Mouse (Mus musculus): Measurements from ENCODE around the gene Ntn5. TPM values are rescaled to one million over a fixed set of nuclear protein-coding genes. Genes with fewer than 3 reads are reported as not detected.
A peak's percentile ranks its signal among the peaks of the same experiment; 100 is the strongest.

Ntn5 gene
- total and polyA plus RNA-seq, 2 experiments from 2014 or later, result 0.80 to 0.94 TPM

DNA sequence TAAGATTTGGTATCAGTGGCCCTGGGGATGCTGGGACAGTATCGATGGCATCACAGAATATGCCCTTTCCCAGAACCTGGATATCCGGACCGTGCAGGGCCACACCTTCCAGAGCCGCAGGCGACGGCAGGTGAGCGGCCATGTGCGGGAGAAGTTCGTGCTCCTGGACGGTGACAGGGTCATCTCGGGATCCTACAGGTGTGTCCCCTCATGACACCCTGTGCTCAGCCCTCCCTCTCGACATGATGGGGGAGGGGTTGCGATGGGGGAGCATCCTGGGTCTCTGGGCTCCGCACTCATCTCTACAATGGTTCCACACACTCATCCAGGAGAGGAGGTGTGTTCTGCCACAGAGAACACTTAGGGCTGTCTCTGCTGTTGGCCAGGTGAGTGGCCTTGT, 40.0 kb downstream of the Ntn5 start:
- no peak for ATAC-seq
- DNase-seq (ENCODE audit: low spot score), result no peak
- H3K4me3 ChIP-seq (ENCODE audit: low read length), result no peak overlapping the region
- no peaks in the 10 kb centered on the region for H3K9me3 ChIP-seq (ENCODE audit: low read length)
- no peak for TF ChIP-seq CTCF (IDR thresholded peaks at IDR 0.05; ENCODE audit: low read depth)
- no peak overlapping the region for H3K27ac ChIP-seq
- H3K36me3 ChIP-seq (ENCODE audit: insufficient read depth, low read length), result peaks cover 28% of the 10 kb centered on the region
- 0 out of 2 replicates have a peak, but pooled peaks cover 9% of the 10 kb centered on the region for H3K4me1 ChIP-seq (ENCODE audit: insufficient read depth, low read length)
- no peak overlapping the region for H3K4me2 ChIP-seq (ENCODE audit: low read depth, low read length)
- no peaks in the 10 kb centered on the region for H3K27me3 ChIP-seq (ENCODE audit: insufficient read depth, low read length)
- H3K9ac ChIP-seq (replicated peaks; ENCODE audit: low read length), result no peak overlapping the region
- WGBS, result 92% methylated on average over 14 of the region's 14 CpGs

GRCm38 (mm10) chr7:45725151-45725550, 41.3 kb downstream of the Ntn5 start:
- DNase-seq (ENCODE audit: low spot score) (no peak), ATAC-seq (no peak)
- Histone ChIP-seq H3K4me3 (ENCODE audit: low read length) (no peak overlapping the region), H3K9ac (replicated peaks; ENCODE audit: low read length) (no peak overlapping the region), H3K4me1 (ENCODE audit: insufficient read depth, low read length) (no peaks in the 10 kb centered on the region), H3K36me3 (ENCODE audit: insufficient read depth, low read length) (peaks cover 22% of the 10 kb centered on the region), H3K9me3 (ENCODE audit: low read length) (no peaks in the 10 kb centered on the region), H3K27me3 (ENCODE audit: insufficient read depth, low read length) (no peaks in the 10 kb centered on the region), H3K4me2 (ENCODE audit: low read depth, low read length) (no peak overlapping the region), H3K27ac (no peak overlapping the region)
- WGBS, result 91% methylated on average over 9 of the region's 9 CpGs
- TF ChIP-seq CTCF (IDR thresholded peaks at IDR 0.05; ENCODE audit: low read depth), result no peak

- Histone ChIP-seq H3K27me3 (ENCODE audit: insufficient read depth, low read length) (no peaks in the 10 kb centered on the region), H3K4me3 (ENCODE audit: low read length) (no peak within 1 kb of the TSS), H3K9ac (replicated peaks; ENCODE audit: low read length) (no peak within 1 kb of the TSS), H3K4me1 (ENCODE audit: insufficient read depth, low read length) (no peaks in the 10 kb centered on the region), H3K36me3 (ENCODE audit: insufficient read depth, low read length) (peaks cover 17% of the 10 kb centered on the region; the same call in 1 of the 2 replicates), H3K9me3 (ENCODE audit: low read length) (no peaks in the 10 kb centered on the region), H3K4me2 (ENCODE audit: low read depth, low read length) (no peak within 1 kb of the TSS), H3K27ac (no peak within 1 kb of the TSS)
- TF ChIP-seq CTCF (IDR thresholded peaks at IDR 0.05; ENCODE audit: low read depth), result no peak
- DNase-seq (ENCODE audit: low spot score) (no peak), ATAC-seq (no peak)
- WGBS, result 94% methylated on average over 11 of the region's 11 CpGs
These were observed 41.9 kb downstream of the Ntn5 start, which contains the start of gene Spaca4 for GRCm38 (mm10) chr7:45725713-45726112. TSS of gene Spaca4 (minus strand) at chr7:45725813.

DNA sequence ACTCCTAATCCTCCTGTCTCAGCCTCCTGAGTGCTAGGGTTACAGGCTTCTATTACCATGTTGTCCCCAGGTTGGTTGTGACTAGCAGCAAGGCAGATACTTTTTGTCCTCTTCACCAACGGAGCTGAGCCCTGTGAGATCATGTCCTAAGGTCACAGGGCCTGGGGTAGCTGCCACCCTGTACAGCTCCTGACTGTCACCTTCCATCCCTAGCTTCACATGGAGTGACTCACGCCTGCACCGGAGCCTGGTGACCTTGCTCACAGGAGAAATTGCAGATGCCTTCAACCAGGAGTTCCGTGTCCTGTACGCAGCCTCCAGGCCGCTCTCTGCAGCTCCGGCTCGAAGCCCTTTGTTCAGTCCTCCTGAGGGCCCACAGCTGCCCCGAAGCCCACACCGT, 42.6 kb downstream of the Ntn5 start:
- Histone ChIP-seq H3K27me3 (ENCODE audit: insufficient read depth, low read length) (no peaks in the 10 kb centered on the region), H3K9ac (replicated peaks; ENCODE audit: low read length) (no peak overlapping the region), H3K4me2 (ENCODE audit: low read depth, low read length) (no peak overlapping the region), H3K4me3 (ENCODE audit: low read length) (no peak overlapping the region), H3K4me1 (ENCODE audit: insufficient read depth, low read length) (no peaks in the 10 kb centered on the region), H3K36me3 (ENCODE audit: insufficient read depth, low read length) (peaks cover 10% of the 10 kb centered on the region; the same call in 1 of the 2 replicates), H3K9me3 (ENCODE audit: low read length) (no peaks in the 10 kb centered on the region), H3K27ac (no peak overlapping the region)
- ATAC-seq (no peak), DNase-seq (ENCODE audit: low spot score) (no peak)
- TF ChIP-seq CTCF (IDR thresholded peaks at IDR 0.05; ENCODE audit: low read depth), result no peak
- 92% methylated on average over 10 of the region's 10 CpGs for WGBS

DNA sequence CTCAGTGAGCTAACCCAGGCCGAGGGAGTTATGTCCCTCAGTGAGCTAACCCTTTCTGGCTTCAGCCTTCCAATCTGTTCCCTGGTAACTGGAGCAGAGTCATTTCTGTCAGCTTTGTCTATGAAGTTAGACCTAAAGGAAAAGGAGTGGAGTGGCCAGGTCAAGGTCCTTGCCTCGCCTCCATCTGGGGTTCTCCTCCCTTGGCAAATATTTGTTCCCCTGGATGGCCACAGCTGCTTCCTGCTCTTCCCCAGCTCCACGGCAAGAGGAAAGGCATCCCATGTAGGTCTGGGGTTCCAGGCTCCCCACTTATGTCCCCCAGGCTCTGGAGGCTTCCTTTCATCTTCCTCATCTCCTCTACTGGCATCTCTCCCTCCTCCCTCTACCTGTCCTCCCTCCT, 43.8 kb downstream of the Ntn5 start:
- H3K9ac ChIP-seq (replicated peaks; ENCODE audit: low read length), result no peak overlapping the region
- no peaks in the 10 kb centered on the region for H3K9me3 ChIP-seq (ENCODE audit: low read length)
- 89% methylated on average over 3 of the region's 3 CpGs for WGBS
- ATAC-seq (no peak), DNase-seq (ENCODE audit: low spot score) (no peak)
- peaks cover 8% of the 10 kb centered on the region; the same call in 1 of the 2 replicates for H3K36me3 ChIP-seq (ENCODE audit: insufficient read depth, low read length)
- no peaks in the 10 kb centered on the region for H3K27me3 ChIP-seq (ENCODE audit: insufficient read depth, low read length)
- no peaks in the 10 kb centered on the region for H3K4me1 ChIP-seq (ENCODE audit: insufficient read depth, low read length)
- H3K4me2 ChIP-seq (ENCODE audit: low read depth, low read length), result no peak overlapping the region
- H3K27ac ChIP-seq, result no peak overlapping the region
- no peak for TF ChIP-seq CTCF (IDR thresholded peaks at IDR 0.05; ENCODE audit: low read depth)
- no peak overlapping the region for H3K4me3 ChIP-seq (ENCODE audit: low read length)

- 17% methylated on average over 16 of the region's 16 CpGs for WGBS
- Histone ChIP-seq H3K4me3 (ENCODE audit: low read length) (no peak overlapping the region), H3K27me3 (ENCODE audit: insufficient read depth, low read length) (no peaks in the 10 kb centered on the region), H3K9me3 (ENCODE audit: low read length) (no peaks in the 10 kb centered on the region), H3K36me3 (ENCODE audit: insufficient read depth, low read length) (no peaks in the 10 kb centered on the region), H3K27ac (no peak overlapping the region), H3K4me1 (ENCODE audit: insufficient read depth, low read length) (no peaks in the 10 kb centered on the region), H3K4me2 (ENCODE audit: low read depth, low read length) (no peak overlapping the region), H3K9ac (replicated peaks; ENCODE audit: low read length) (no peak overlapping the region)
- ATAC-seq (peak; percentile 8; the same call in 1 of the 2 replicates), DNase-seq (ENCODE audit: low spot score) (peak; percentile 43)
- TF ChIP-seq CTCF (IDR thresholded peaks at IDR 0.05; ENCODE audit: low read depth), result peak; percentile 59
These were observed 47.1 kb downstream of the Ntn5 start for GRCm38 (mm10) chr7:45730727-45731431.

DNA sequence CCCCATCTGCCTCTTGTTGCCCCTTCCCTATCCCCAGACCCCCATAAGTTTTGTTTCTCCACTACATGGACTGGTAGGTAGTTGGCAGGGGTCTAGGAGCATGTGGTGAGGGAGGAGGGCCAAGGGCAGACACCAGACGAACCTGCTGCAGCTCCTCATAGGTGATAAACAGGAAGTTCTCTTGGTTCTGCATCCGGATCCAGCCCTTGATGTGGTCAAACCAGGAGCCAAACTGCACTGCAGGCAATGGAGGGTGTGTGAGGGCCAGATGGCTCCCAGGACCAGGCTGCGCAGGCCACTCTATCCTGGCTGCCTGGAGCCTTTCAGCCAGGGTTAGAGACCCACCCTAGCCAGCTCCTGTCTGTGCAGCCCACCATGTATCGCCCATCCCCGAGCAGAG, 49.7 kb downstream of the Ntn5 start:
- H3K36me3 ChIP-seq (ENCODE audit: insufficient read depth, low read length), result no peaks in the 10 kb centered on the region
- H3K9me3 ChIP-seq (ENCODE audit: low read length), result no peaks in the 10 kb centered on the region
- no peak overlapping the region for H3K9ac ChIP-seq (replicated peaks; ENCODE audit: low read length)
- no peak for ATAC-seq
- no peak overlapping the region for H3K4me2 ChIP-seq (ENCODE audit: low read depth, low read length)
- no peak for DNase-seq (ENCODE audit: low spot score)
- H3K27me3 ChIP-seq (ENCODE audit: insufficient read depth, low read length), result no peaks in the 10 kb centered on the region
- H3K4me1 ChIP-seq (ENCODE audit: insufficient read depth, low read length), result no peaks in the 10 kb centered on the region
- WGBS, result 89% methylated on average over 5 of the region's 5 CpGs
- no peak for TF ChIP-seq CTCF (IDR thresholded peaks at IDR 0.05; ENCODE audit: low read depth)
- H3K27ac ChIP-seq, result no peak overlapping the region
- no peak overlapping the region for H3K4me3 ChIP-seq (ENCODE audit: low read length)

Data from hindbrain, postnatal 0 days (tissue).